Mouse (Mus musculus) heart, adult 2 months (tissue): Measurements from ENCODE around the gene Pik3r4. TPM values are rescaled to one million over a fixed set of nuclear protein-coding genes. Genes with fewer than 3 reads are reported as not detected.

Source experiments
- DNase-seq, 2 experiments: peaks; one replicate each; pipeline ENCODE4 v3.0.0; 2021
- H3K27ac ChIP-seq: fragments of 200-600 bp; 2 replicates; pipeline ENCODE4 v1.8.1; 2022
- H3K27me3 ChIP-seq: fragments of 200-500 bp; 2 replicates; pipeline ENCODE4 v1.6.1; 2012; ENCODE audit warnings: mild to moderate bottlenecking, low read length, inconsistent platforms, mixed read lengths; ENCODE audit not compliant: control insufficient read depth, insufficient read depth
- H3K36me3 ChIP-seq: fragments of 200-500 bp; 2 replicates; pipeline ENCODE4 v1.6.1; 2012; ENCODE audit warnings: low read length, inconsistent platforms; ENCODE audit not compliant: control insufficient read depth, insufficient read depth
- H3K4me1 ChIP-seq: fragments of 200-500 bp; 2 replicates; pipeline ENCODE4 v1.6.1; 2011; ENCODE audit warnings: low read length; ENCODE audit not compliant: control insufficient read depth, insufficient read depth
- H3K4me3 ChIP-seq: fragments of 200-600 bp; 2 replicates; pipeline ENCODE4 v1.8.1; 2022
- H3K79me2 ChIP-seq: fragments of 200-500 bp; replicated peaks from 2 replicates; pipeline ENCODE4 v1.6.1; 2012; ENCODE audit warnings: mild to moderate bottlenecking, inconsistent platforms, low read length, moderate library complexity, mixed read lengths; ENCODE audit not compliant: control insufficient read depth, insufficient read depth
- H3K9ac ChIP-seq: fragments of 200-500 bp; 2 replicates; pipeline ENCODE4 v1.6.1; 2012; ENCODE audit warnings: low read depth, mild to moderate bottlenecking, control low read depth, inconsistent platforms, low read length, mixed read lengths
- CTCF ChIP-seq: fragments of 200-600 bp; IDR thresholded peaks from 2 replicates; pipeline ENCODE4 v1.8.1; 2022; ENCODE audit warnings: antibody characterized with exemption, mild to moderate bottlenecking, moderate library complexity
- EP300 ChIP-seq: fragments of 200-500 bp; IDR thresholded peaks from 2 replicates; pipeline ENCODE4 v1.6.1; 2011; ENCODE audit warnings: low read depth, low read length, control low read depth; ENCODE audit not compliant: insufficient read depth
- POLR2A ChIP-seq: fragments of 200-500 bp; IDR thresholded peaks from 2 replicates; pipeline ENCODE4 v1.6.1; 2011; ENCODE audit warnings: mild to moderate bottlenecking, low read depth, low read length, control low read depth; ENCODE audit not compliant: insufficient read depth
- WGBS: fragments of 180-500 bp; shearing (Covaris S2); methylation state at CpG from one replicate; pipeline ENCODE4 v1.1.7; 2018; 5-methylcytosine and 5-hydroxymethylcytosine counted together
- intact Hi-C: fragments of 180-260 bp; cut with DNase I; formaldehyde crosslinking; loops from one replicate; pipeline ENCODE4 v1.15.1; 2025
- polyA plus RNA-seq: library from polyadenylated mRNA; depleted of rRNA; stranded (reverse); fragments of >200 nt; gene quantifications from 2 replicates; pipeline ENCODE4 v1.2.3, GENCODE M21; 2012; rRNA removed
- total RNA-seq, 2 experiments: library from RNA; stranded (reverse); gene quantifications; 2 replicates each; pipeline ENCODE4 v1.2.3; 2021

The Pik3r4 gene
- total and polyA plus RNA-seq, 3 experiments, result 11.9 to 19.8 (median 19.6) TPM

DNA sequence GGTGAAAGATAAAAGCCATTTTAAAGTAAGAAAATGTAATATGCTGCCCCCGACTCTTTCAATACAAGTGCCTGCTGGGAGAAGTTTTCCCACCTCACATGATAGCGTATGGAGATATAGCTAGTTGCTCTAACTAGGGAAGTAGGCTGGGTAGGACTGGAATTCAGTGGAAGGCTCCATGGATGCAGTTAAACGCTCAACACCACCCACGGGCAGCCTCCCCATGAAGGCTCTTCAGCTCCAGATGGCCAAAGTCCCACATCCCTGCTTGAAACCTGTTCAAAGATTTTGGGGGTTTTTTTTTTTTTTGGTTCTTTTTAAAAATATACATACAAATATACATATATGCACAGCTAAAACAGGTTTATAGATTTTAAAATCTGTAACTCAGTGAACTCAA, 77.7 kb downstream of the Pik3r4 start:
- Histone ChIP-seq H3K4me3 (no peak overlapping the region), H3K9ac (no peak overlapping the region), H3K79me2 (no peaks in the 10 kb centered on the region), H3K4me1 (no peaks in the 10 kb centered on the region), H3K27me3 (no peaks in the 10 kb centered on the region), H3K36me3 (no peaks in the 10 kb centered on the region), H3K27ac (no peak overlapping the region)
- TF ChIP-seq EP300 (no peak), CTCF (no peak), POLR2A (no peak)
- intact Hi-C loops, result no loop called here
- no peak for DNase-seq
- 80% methylated on average over 4 of the region's 4 CpGs for WGBS

DNA sequence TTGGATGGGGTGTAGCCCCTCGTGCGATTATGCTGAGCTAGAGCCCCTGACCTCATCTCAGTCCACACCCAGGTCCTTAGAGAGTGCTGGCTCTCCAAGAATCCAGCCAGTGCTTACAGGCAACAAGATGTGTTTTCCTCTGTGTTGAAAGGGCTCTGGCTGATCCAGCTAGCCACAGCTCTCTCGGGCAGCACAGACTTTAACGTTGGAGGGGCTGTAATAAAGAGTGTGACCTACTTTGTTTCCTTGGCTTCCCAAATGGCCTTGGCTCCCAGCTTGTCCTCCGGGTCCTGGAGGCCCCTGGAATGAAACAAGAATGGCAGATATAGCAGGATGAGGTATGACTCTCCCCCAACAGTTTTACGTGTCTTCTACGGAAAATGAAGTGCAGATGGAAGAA, 89.2 kb downstream of the Pik3r4 start:
- no peaks in the 10 kb centered on the region for H3K27me3 ChIP-seq
- H3K27ac ChIP-seq, result no peak overlapping the region

GRCm38 (mm10) chr9:105734651-105735050, 91.9 kb downstream of the Pik3r4 start:
- Histone ChIP-seq H3K9ac (no peak overlapping the region), H3K79me2 (no peaks in the 10 kb centered on the region), H3K27ac (no peak overlapping the region), H3K4me3 (no peak overlapping the region), H3K27me3 (no peaks in the 10 kb centered on the region), H3K36me3 (no peaks in the 10 kb centered on the region), H3K4me1 (no peaks in the 10 kb centered on the region)
- 83% methylated on average over 2 of the region's 2 CpGs for WGBS
- no peak for DNase-seq
- intact Hi-C loops, result no loop called here
- TF ChIP-seq CTCF (no peak), POLR2A (no peak), EP300 (no peak)

More for the DNA sequence above, 89.2 kb downstream of the Pik3r4 start:
- H3K36me3 ChIP-seq, result no peaks in the 10 kb centered on the region
- TF ChIP-seq EP300 (0 out of 2 replicates have a peak, but pooled peaks have one; percentile 44), CTCF (no peak)
- intact Hi-C loops, result no loop called here
- no peaks in the 10 kb centered on the region for H3K4me1 ChIP-seq
- 58% methylated on average over 7 of the region's 7 CpGs for WGBS
- no peak overlapping the region for H3K9ac ChIP-seq
- peak; percentile 40 to 71 for DNase-seq
- H3K4me3 ChIP-seq, result no peak overlapping the region
- no peaks in the 10 kb centered on the region for H3K79me2 ChIP-seq

- DNase-seq, result no peak
- intact Hi-C loops, result no loop called here
- H3K79me2 ChIP-seq, result no peaks in the 10 kb centered on the region
- H3K27me3 ChIP-seq, result no peaks in the 10 kb centered on the region
- H3K9ac ChIP-seq, result no peak overlapping the region
- no peaks in the 10 kb centered on the region for H3K36me3 ChIP-seq
- H3K4me1 ChIP-seq, result no peaks in the 10 kb centered on the region
- WGBS, result 80% methylated on average over 5 of the region's 5 CpGs
- TF ChIP-seq POLR2A (no peak), CTCF (no peak), EP300 (no peak)
- H3K4me3 ChIP-seq, result no peak overlapping the region
- H3K27ac ChIP-seq, result no peak overlapping the region
Observed at GRCm38 (mm10) chr9:105735195-105735594, 92.4 kb downstream of the Pik3r4 start.

Other genes starting within 250 kb of the Pik3r4 start
- gene Aste1, start 247.6 kb upstream of the Pik3r4 start, total RNA-seq, result 1 to 10 TPM; 5.3 to 7.3 TPM
- 3.2 and 5.4 TPM in 2 replicates for gene Aste1, start 247.6 kb upstream of the Pik3r4 start, polyA plus RNA-seq
- not detected for gene Nek11, start 247.5 kb upstream of the Pik3r4 start, total RNA-seq
- 0.25 TPM in 1 of 2 replicates, not detected in the other for gene Nek11, start 247.5 kb upstream of the Pik3r4 start, polyA plus RNA-seq
- gene Atp2c1, start 115.7 kb upstream of the Pik3r4 start, total RNA-seq, result 10 to 100 TPM; 57.7 to 62.9 TPM
- 26.6 and 54.2 TPM in 2 replicates for gene Atp2c1, start 115.7 kb upstream of the Pik3r4 start, polyA plus RNA-seq
- 1 to 10 TPM; 2.5 to 3.5 TPM for gene Col6a6, start 185.2 kb downstream of the Pik3r4 start, total RNA-seq
- 1.5 and 2.3 TPM in 2 replicates for gene Col6a6, start 185.2 kb downstream of the Pik3r4 start, polyA plus RNA-seq